Mouse (Mus musculus) frontal cortex, postnatal 14 days (tissue): ENCODE results near the gene Ndufs2.
"Not testable (repeated sequence)": the region's sequence is repeated elsewhere in the genome, so short reads cannot be mapped to it uniquely, and the experiment has no call there.

Source experiments
- DNase-seq, 2 experiments: peaks; one replicate each; pipeline ENCODE4 v3.0.0; 2022; ENCODE audit warnings: low spot score in 2 of 2

Ndufs2 gene

GRCm38 (mm10) chr1:171256095-171256818 lies 5.1 kb upstream of the Ndufs2 start:
- no peak for DNase-seq

- no peak for DNase-seq
These were observed 1.2 kb upstream of the Ndufs2 start for GRCm38 (mm10) chr1:171252415-171252814.

- no peak for DNase-seq
These were observed 571 bp upstream of the Ndufs2 start for GRCm38 (mm10) chr1:171251594-171252324.

- no peak for DNase-seq
These were observed 1.1 kb downstream of the Ndufs2 start, which contains the start of gene Adamts4 for GRCm38 (mm10) chr1:171249913-171250600. Adamts4 (plus strand) TSS chr1:171250421.

- no peak for DNase-seq
These were observed 2.6 kb downstream of the Ndufs2 start for GRCm38 (mm10) chr1:171248386-171249226.

GRCm38 (mm10) chr1:171247916-171248315 lies 3.3 kb downstream of the Ndufs2 start:
- DNase-seq, result no peak

- no peak for DNase-seq
These were observed 3.7 kb downstream of the Ndufs2 start for GRCm38 (mm10) chr1:171247453-171247841.

GRCm38 (mm10) chr1:171246709-171247452 lies 4.3 kb downstream of the Ndufs2 start:
- DNase-seq, result peak; percentile 96 to 98

GRCm38 (mm10) chr1:171245353-171245752 lies 5.8 kb downstream of the Ndufs2 start:
- DNase-seq, result no peak

- DNase-seq, result not testable (repeated sequence)
These were observed 9.2 kb downstream of the Ndufs2 start for GRCm38 (mm10) chr1:171241952-171242351.

- DNase-seq, result no peak
These were observed 10.3 kb downstream of the Ndufs2 start for GRCm38 (mm10) chr1:171240911-171241310.

- DNase-seq, result no peak
These were observed 11.0 kb downstream of the Ndufs2 start for GRCm38 (mm10) chr1:171239992-171240744.

GRCm38 (mm10) chr1:171238463-171238862 lies 12.7 kb downstream of the Ndufs2 start:
- DNase-seq, result no peak

- DNase-seq, result no peak
These were observed 13.8 kb downstream of the Ndufs2 start for GRCm38 (mm10) chr1:171237438-171237837.

GRCm38 (mm10) chr1:171235791-171236190 lies 15.4 kb downstream of the Ndufs2 start:
- no peak for DNase-seq

- no peak for DNase-seq
These were observed 16.6 kb downstream of the Ndufs2 start for GRCm38 (mm10) chr1:171234538-171234937.

- DNase-seq, result no peak
These were observed 17.1 kb downstream of the Ndufs2 start, which contains the start of gene Fcer1g for GRCm38 (mm10) chr1:171234126-171234525. Fcer1g (minus strand) TSS chr1:171234365.

GRCm38 (mm10) chr1:171232800-171233730 lies 18.1 kb downstream of the Ndufs2 start:
- DNase-seq, result no peak

- DNase-seq, result no peak
These were observed 18.8 kb downstream of the Ndufs2 start for GRCm38 (mm10) chr1:171232348-171232747.
